Mouse (Mus musculus): Measurements from ENCODE around the gene Slc25a11.

GRCm38 (mm10) chr11:70660571-70660970, 13.3 kb upstream of the Slc25a11 start:
- TF ChIP-seq EP300 (IDR thresholded peaks at IDR 0.05) = no peak
- no peak for TF ChIP-seq CTCF (IDR thresholded peaks at IDR 0.05)

Data from lung, postnatal 0 days (tissue).